Mouse (Mus musculus) kidney, postnatal 0 days (tissue): ENCODE measurements around the gene Myo5a. TPM values are rescaled to one million over a fixed set of nuclear protein-coding genes. Genes with fewer than 3 reads are reported as not detected.

Experiments
- ATAC-seq: fragments of 200-750 bp; cut with Nextera tagmentation; replicated peaks from 2 replicates; pipeline ENCODE4 v1.8.0; 2017; ENCODE audit warnings: low read depth, moderate number of reproducible peaks, moderate TSS enrichment, moderate library complexity; ENCODE audit not compliant: low FRiP score
- DNase-seq: peaks from one replicate; pipeline ENCODE4 v3.0.0-alpha.2; 2016; ENCODE audit warnings: low spot score
- H3K27ac ChIP-seq: fragments of 300-500 bp; sonication (generic); 2 replicates; pipeline ENCODE4 v1.5.1; 2014; ENCODE audit warnings: mild to moderate bottlenecking
- H3K27me3 ChIP-seq: fragments of 300-500 bp; sonication (generic); 2 replicates; pipeline ENCODE4 v1.6.1; 2014; ENCODE audit warnings: low read length, mixed read lengths; ENCODE audit not compliant: insufficient read depth
- H3K36me3 ChIP-seq: fragments of 300-500 bp; sonication (generic); 2 replicates; pipeline ENCODE4 v1.6.1; 2014; ENCODE audit warnings: low read length, mixed read lengths; ENCODE audit not compliant: insufficient read depth
- H3K4me1 ChIP-seq: fragments of 300-500 bp; sonication (generic); replicated peaks from 2 replicates; pipeline ENCODE4 v1.6.1; 2014; ENCODE audit warnings: antibody characterized with exemption, low read length, mixed read lengths; ENCODE audit not compliant: insufficient read depth
- H3K4me2 ChIP-seq: fragments of 300-500 bp; sonication (generic); 2 replicates; pipeline ENCODE4 v1.6.1; 2014; ENCODE audit warnings: mild to moderate bottlenecking, low read length, moderate library complexity, mixed read lengths
- H3K4me3 ChIP-seq: fragments of 300-500 bp; sonication (generic); replicated peaks from 2 replicates; pipeline ENCODE4 v1.5.1; 2014; ENCODE audit warnings: low read depth, low read length
- H3K9ac ChIP-seq: fragments of 300-500 bp; sonication (generic); 2 replicates; pipeline ENCODE4 v1.6.1; 2014; ENCODE audit warnings: low read depth, low read length
- H3K9me3 ChIP-seq: fragments of 300-500 bp; sonication (generic); replicated peaks from 2 replicates; pipeline ENCODE4 v1.6.1; 2016; ENCODE audit warnings: low read length, inconsistent platforms, mixed read lengths
- CTCF ChIP-seq: IDR thresholded peaks from 2 replicates; pipeline ENCODE4 v1.5.1; 2016; ENCODE audit warnings: antibody characterized with exemption, low read depth, mild to moderate bottlenecking, moderate library complexity
- WGBS: fragments of 180-500 bp; shearing (Covaris S2); extraction: QIAGEN DNeasy Blood & Tissue Kit; methylation state at CpG from one replicate; pipeline ENCODE4 v1.1.7; 2014; 5-methylcytosine and 5-hydroxymethylcytosine counted together
- polyA plus RNA-seq: library from polyadenylated mRNA; unstranded; fragments of >200 nt; fragmentation: Nextera tagmentation; extraction: Ambion mirVana; gene quantifications from 2 replicates; pipeline ENCODE4 v1.2.1, GENCODE M21; 2015

The Myo5a gene
- polyA plus RNA-seq, 1 experiment from 2014 or later: 11.8 TPM

DNA sequence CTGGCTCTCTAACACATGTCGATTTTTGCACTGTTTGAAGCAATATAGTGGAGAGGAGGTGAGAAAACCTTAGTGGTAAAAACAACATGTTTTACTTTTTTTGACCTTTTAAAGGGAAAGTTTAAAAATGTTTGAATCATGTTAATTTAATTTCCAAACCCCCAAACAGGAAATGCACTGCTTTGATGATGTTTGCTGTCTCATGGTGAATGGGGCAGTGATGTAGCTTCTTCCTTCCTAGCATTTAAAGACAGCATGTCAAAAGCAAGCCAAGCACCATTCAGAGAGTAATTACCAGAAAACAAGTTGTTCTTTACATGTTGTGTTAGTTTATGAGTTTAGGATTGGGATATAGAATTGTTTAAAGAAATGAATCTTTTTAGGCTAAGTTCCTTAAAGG is 138.4 kb downstream of the Myo5a start:
- Histone ChIP-seq H3K27ac (no peak overlapping the region), H3K9ac (no peak overlapping the region), H3K9me3 (no peaks in the 10 kb centered on the region), H3K4me1 (no peaks in the 10 kb centered on the region), H3K4me3 (no peak overlapping the region), H3K36me3 (peaks cover 4% of the 10 kb centered on the region; the same call in 1 of the 2 replicates), H3K4me2 (no peak overlapping the region), H3K27me3 (no peaks in the 10 kb centered on the region)
- WGBS: 63% methylated on average over 1 of the region's 1 CpGs
- DNase-seq (no peak), ATAC-seq (no peak)
- TF ChIP-seq CTCF: no peak

GRCm38 (mm10) chr9:75210269-75210668 is 139.5 kb downstream of the Myo5a start:
- H3K4me1 ChIP-seq: no peaks in the 10 kb centered on the region
- no peaks in the 10 kb centered on the region for H3K27me3 ChIP-seq
- DNase-seq (no peak), ATAC-seq (no peak)
- no peaks in the 10 kb centered on the region for H3K9me3 ChIP-seq
- H3K9ac ChIP-seq: no peak overlapping the region
- peak; percentile 30; the same call in 1 of the 2 replicates for TF ChIP-seq CTCF
- no peak overlapping the region for H3K4me3 ChIP-seq
- no peak overlapping the region for H3K4me2 ChIP-seq
- WGBS: 70% methylated on average over 2 of the region's 2 CpGs
- H3K27ac ChIP-seq: no peak overlapping the region
- H3K36me3 ChIP-seq: peaks cover 6% of the 10 kb centered on the region; the same call in 1 of the 2 replicates

GRCm38 (mm10) chr9:75214743-75215413 is 144.1 kb downstream of the Myo5a start:
- Histone ChIP-seq H3K9ac (no peak overlapping the region), H3K4me1 (no peaks in the 10 kb centered on the region), H3K36me3 (peaks cover 6% of the 10 kb centered on the region; the same call in 1 of the 2 replicates), H3K4me2 (no peak overlapping the region), H3K9me3 (no peaks in the 10 kb centered on the region), H3K27ac (no peak overlapping the region), H3K4me3 (no peak overlapping the region), H3K27me3 (no peaks in the 10 kb centered on the region)
- no peak for TF ChIP-seq CTCF
- no peak for DNase-seq
- no peak for ATAC-seq
- 86% methylated on average over 11 of the region's 11 CpGs for WGBS

DNA sequence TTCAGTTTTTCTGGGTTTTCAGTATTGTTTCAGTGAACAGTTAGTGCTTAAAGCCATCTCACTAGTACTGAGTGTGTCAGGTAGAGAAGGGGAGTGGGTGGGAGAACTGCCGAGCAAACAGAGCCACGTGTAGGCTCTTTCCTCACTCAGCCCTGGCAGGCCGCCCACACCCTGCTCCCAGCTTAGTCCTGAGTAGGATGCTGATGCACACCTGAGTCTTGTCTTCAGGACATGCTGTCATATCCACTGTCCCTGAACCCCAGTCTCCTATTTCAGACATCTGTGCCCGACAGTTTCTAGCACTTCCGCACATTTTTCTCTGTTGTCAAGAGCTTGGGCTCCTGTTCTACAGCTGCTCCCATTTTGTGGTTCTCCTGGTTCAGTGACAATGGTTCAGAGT is 149.1 kb downstream of the Myo5a start:
- DNase-seq (no peak), ATAC-seq (no peak)
- Histone ChIP-seq H3K36me3 (peaks cover 6% of the 10 kb centered on the region; the same call in 1 of the 2 replicates), H3K4me3 (no peak overlapping the region), H3K9me3 (no peaks in the 10 kb centered on the region), H3K4me2 (no peak overlapping the region), H3K9ac (no peak overlapping the region), H3K27ac (no peak overlapping the region), H3K27me3 (no peaks in the 10 kb centered on the region), H3K4me1 (no peaks in the 10 kb centered on the region)
- 65% methylated on average over 5 of the region's 5 CpGs for WGBS
- TF ChIP-seq CTCF: no peak

GRCm38 (mm10) chr9:75221420-75222287 is 150.8 kb downstream of the Myo5a start:
- H3K9me3 ChIP-seq: no peaks in the 10 kb centered on the region
- 72% methylated on average over 10 of the region's 10 CpGs for WGBS
- no peaks in the 10 kb centered on the region for H3K27me3 ChIP-seq
- ATAC-seq (no peak), DNase-seq (peak; percentile 6)
- H3K4me1 ChIP-seq: no peaks in the 10 kb centered on the region
- no peak overlapping the region for H3K27ac ChIP-seq
- H3K9ac ChIP-seq: no peak overlapping the region
- H3K4me2 ChIP-seq: no peak overlapping the region
- no peaks in the 10 kb centered on the region for H3K36me3 ChIP-seq
- no peak overlapping the region for H3K4me3 ChIP-seq
- no peak for TF ChIP-seq CTCF
